In the genomic region with DNA sequence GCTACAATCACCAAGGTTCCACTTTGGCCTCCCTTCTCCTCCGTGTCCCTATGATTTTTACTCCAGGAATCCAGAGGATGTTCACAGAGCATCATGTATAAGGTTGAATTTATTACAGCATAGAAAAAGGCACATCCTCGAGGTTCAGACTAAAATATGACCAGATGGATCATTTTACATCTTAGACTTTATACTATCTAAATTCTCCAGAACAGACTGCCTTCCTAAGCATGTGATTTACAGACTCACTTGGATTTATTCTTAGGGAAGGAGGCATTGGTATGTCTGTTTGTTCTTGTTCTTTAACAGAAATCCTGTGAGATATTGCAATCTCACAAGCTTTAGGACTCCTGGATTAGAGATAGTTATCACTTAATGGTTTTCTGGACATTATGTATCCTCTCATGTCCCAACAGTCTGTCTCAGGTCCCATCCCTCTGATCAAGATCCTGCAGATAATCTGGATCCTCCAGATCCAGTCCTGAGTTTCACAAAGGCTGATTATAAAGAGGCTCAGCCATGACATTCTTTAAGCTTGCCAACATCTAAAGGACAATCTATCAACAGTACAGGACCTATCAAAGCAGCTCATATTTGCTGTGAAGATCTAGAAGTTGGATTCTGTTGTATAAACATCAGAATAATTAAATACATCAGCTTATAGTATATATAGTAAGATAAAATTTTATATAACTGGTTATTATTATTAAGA, we compare ENCODE assay signal across 29 mouse cellular contexts.
A peak's percentile ranks its signal among the peaks of the same experiment; 100 is the strongest.
DNase-seq lines count a peak whose midpoint lies in the region; ATAC-seq and TF ChIP-seq lines count a peak whose summit lies in the region.
"Had no signal": no experiment of that assay in that cellular context is flagged by ENCODE, and none has a peak within 500 bp of the region (broad histone marks: within the 10 kb centered on the region; RNA-seq: fewer than 3 reads in every experiment).

No protein-coding gene starts in this region.

- no peak overlapping the region for H3K4me2 ChIP-seq in intestine, embryonic 14.5 days (ENCODE audit: low read length)
- H3K4me2 ChIP-seq in intestine, postnatal 0 days (replicated peaks; ENCODE audit: low read depth), result no peak overlapping the region
- H3K4me2 ChIP-seq in lung, embryonic 14.5 days, result no peak overlapping the region
- H3K4me2 ChIP-seq in intestine, embryonic 16.5 days (ENCODE audit: low read depth, low read length), result no peak overlapping the region
- H3K4me2 ChIP-seq: embryonic facial prominence, embryonic 12.5 days; heart, embryonic 15.5 days; hindbrain, embryonic 12.5 days; liver, embryonic 12.5 days; midbrain, embryonic 12.5 days had no signal

- H3K36me3 ChIP-seq in intestine, embryonic 14.5 days (ENCODE audit: control insufficient read depth, insufficient read depth, low read length), result no peaks in the 10 kb centered on the region
- H3K36me3 ChIP-seq in intestine, postnatal 0 days (ENCODE audit: control insufficient read depth, insufficient read depth), result no peaks in the 10 kb centered on the region
- no peaks in the 10 kb centered on the region for H3K36me3 ChIP-seq in lung, embryonic 14.5 days (ENCODE audit: insufficient read depth)
- H3K36me3 ChIP-seq in intestine, embryonic 16.5 days (ENCODE audit: control insufficient read depth, insufficient read depth, low read length), result no peaks in the 10 kb centered on the region
- H3K36me3 ChIP-seq: embryonic facial prominence, embryonic 12.5 days; heart, embryonic 10.5 days; heart, embryonic 15.5 days; hindbrain, embryonic 12.5 days; liver, embryonic 12.5 days; midbrain, embryonic 12.5 days had no signal

- H3K27ac ChIP-seq in intestine, embryonic 14.5 days (ENCODE audit: low read depth), result peak overlapping the region; percentile 80
- no peak overlapping the region for H3K27ac ChIP-seq in intestine, postnatal 0 days (ENCODE audit: low read depth, low read length)
- peak overlapping the region; percentile 19; the same call in 1 of the 2 replicates for H3K27ac ChIP-seq in lung, embryonic 14.5 days (ENCODE audit: low read depth)
- peak overlapping the region; percentile 50 for H3K27ac ChIP-seq in intestine, embryonic 16.5 days (ENCODE audit: low read length)
- H3K27ac ChIP-seq: embryonic facial prominence, embryonic 12.5 days; heart, embryonic 10.5 days; heart, embryonic 15.5 days; hindbrain, embryonic 12.5 days; hindbrain, postnatal 0 days; liver, embryonic 12.5 days; midbrain, embryonic 12.5 days had no signal

- peaks cover 11% of the 10 kb centered on the region; the same call in 1 of the 2 replicates for H3K4me1 ChIP-seq in intestine, embryonic 14.5 days (replicated peaks; ENCODE audit: control insufficient read depth, insufficient read depth, low read length)
- H3K4me1 ChIP-seq in intestine, postnatal 0 days (replicated peaks; ENCODE audit: control insufficient read depth, insufficient read depth, low read length), result no peaks in the 10 kb centered on the region
- no peaks in the 10 kb centered on the region for H3K4me1 ChIP-seq in lung, embryonic 14.5 days (ENCODE audit: insufficient read depth)
- no peaks in the 10 kb centered on the region for H3K4me1 ChIP-seq in intestine, embryonic 16.5 days (ENCODE audit: control insufficient read depth, insufficient read depth, low read length)
- H3K4me1 ChIP-seq: heart, embryonic 10.5 days; heart, embryonic 15.5 days; hindbrain, embryonic 12.5 days; liver, embryonic 12.5 days; megakaryocyte, embryonic 14.5 days; midbrain, embryonic 12.5 days had no signal

- DNase-seq in intestine, embryonic 14.5 days (ENCODE audit: low spot score), result no peak
- peak; percentile 55 for DNase-seq in lung, embryonic 14.5 days
- no peak for DNase-seq in lung, postnatal 4 days
- DNase-seq in telencephalon, adult 2 months (ENCODE audit: low read depth, low spot score), result peak; percentile 15
- no peak for DNase-seq in adrenal gland, postnatal 14 days
- DNase-seq: adrenal gland, postnatal 10 days; cerebellum, adult 11-12 months; cerebellum, adult 9-11 months; embryo, embryonic 11 days; gastrocnemius, postnatal 14 days; kidney, adult 2 months; kidney, postnatal 36 days; layer of hippocampus, postnatal 36 days; left cerebral cortex, postnatal 4 days; liver, postnatal 0 days; lung, postnatal 36 days; right cerebral cortex, postnatal 25 days had no signal

- TF ChIP-seq CTCF in intestine, postnatal 0 days (IDR thresholded peaks at IDR 0.05; ENCODE audit: low read depth), result no peak
- no peak for TF ChIP-seq CTCF in lung, embryonic 14.5 days (IDR thresholded peaks at IDR 0.05; ENCODE audit: low read depth)

- no peak for ATAC-seq in intestine, embryonic 14.5 days (replicated peaks; ENCODE audit: low FRiP score, low TSS enrichment, low read depth)
- ATAC-seq in intestine, postnatal 0 days, result no peak
- ATAC-seq in lung, embryonic 14.5 days (ENCODE audit: insufficient read depth), result peak; percentile 75
- peak; percentile 67; the same call in 1 of the 2 replicates for ATAC-seq in intestine, embryonic 16.5 days
- ATAC-seq: forebrain, embryonic 16.5 days; hindbrain, postnatal 0 days; liver, embryonic 12.5 days; liver, postnatal 0 days; Patski had no signal

- no peak overlapping the region for H3K9ac ChIP-seq in intestine, embryonic 14.5 days (ENCODE audit: low read length)
- no peak overlapping the region for H3K9ac ChIP-seq in intestine, postnatal 0 days (ENCODE audit: low read depth, low read length)
- no peak overlapping the region for H3K9ac ChIP-seq in lung, embryonic 14.5 days
- no peak overlapping the region for H3K9ac ChIP-seq in intestine, embryonic 16.5 days (ENCODE audit: low read depth, low read length)
- H3K9ac ChIP-seq: embryonic facial prominence, embryonic 12.5 days; heart, embryonic 15.5 days; hindbrain, embryonic 12.5 days; liver, embryonic 12.5 days; liver, postnatal 0 days; midbrain, embryonic 12.5 days had no signal

- no peaks in the 10 kb centered on the region for H3K27me3 ChIP-seq in intestine, embryonic 14.5 days (replicated peaks; ENCODE audit: control insufficient read depth, insufficient read depth, low read length)
- H3K27me3 ChIP-seq in intestine, postnatal 0 days (replicated peaks; ENCODE audit: control insufficient read depth, insufficient read depth, low read length), result no peaks in the 10 kb centered on the region
- no peaks in the 10 kb centered on the region for H3K27me3 ChIP-seq in lung, embryonic 14.5 days (ENCODE audit: insufficient read depth, low read length)
- H3K27me3 ChIP-seq in intestine, embryonic 16.5 days (replicated peaks; ENCODE audit: control insufficient read depth, insufficient read depth, low read length), result no peaks in the 10 kb centered on the region
- H3K27me3 ChIP-seq: embryonic facial prominence, embryonic 12.5 days; heart, embryonic 15.5 days; hindbrain, embryonic 12.5 days; liver, embryonic 12.5 days; megakaryocyte, embryonic 14.5 days; midbrain, embryonic 12.5 days; Patski had no signal

- H3K4me3 ChIP-seq in intestine, embryonic 14.5 days (ENCODE audit: low read depth, low read length), result no peak overlapping the region
- no peak overlapping the region for H3K4me3 ChIP-seq in intestine, postnatal 0 days (ENCODE audit: low read depth, low read length)
- H3K4me3 ChIP-seq in lung, embryonic 14.5 days (ENCODE audit: low read depth, low read length), result no peak overlapping the region
- H3K4me3 ChIP-seq in intestine, embryonic 16.5 days (ENCODE audit: low read length), result no peak overlapping the region
- H3K4me3 ChIP-seq: embryonic facial prominence, embryonic 12.5 days; heart, embryonic 10.5 days; heart, embryonic 15.5 days; hindbrain, embryonic 12.5 days; liver, embryonic 12.5 days; megakaryocyte, embryonic 14.5 days; midbrain, embryonic 12.5 days had no signal

- WGBS in intestine, embryonic 14.5 days, result 33% methylated on average over 2 of the region's 2 CpGs
- 45% methylated on average over 2 of the region's 2 CpGs for WGBS in intestine, postnatal 0 days
- 50% methylated on average over 2 of the region's 2 CpGs for WGBS in lung, embryonic 14.5 days
- 39% methylated on average over 2 of the region's 2 CpGs for WGBS in intestine, embryonic 16.5 days

- no peaks in the 10 kb centered on the region for H3K9me3 ChIP-seq in intestine, embryonic 14.5 days (ENCODE audit: control insufficient read depth, low read length)
- no peaks in the 10 kb centered on the region for H3K9me3 ChIP-seq in intestine, postnatal 0 days (ENCODE audit: control insufficient read depth)
- no peaks in the 10 kb centered on the region for H3K9me3 ChIP-seq in lung, embryonic 14.5 days (ENCODE audit: low read depth, low read length)
- H3K9me3 ChIP-seq in intestine, embryonic 16.5 days (ENCODE audit: control insufficient read depth, low read length), result no peaks in the 10 kb centered on the region
- H3K9me3 ChIP-seq: embryonic facial prominence, embryonic 12.5 days; heart, embryonic 10.5 days; heart, embryonic 15.5 days; hindbrain, embryonic 12.5 days; midbrain, embryonic 12.5 days had no signal

Comparison
In these comparisons a context has a peak if more than half of its experiments do, and no peak if none do; other contexts are left out.
1. ATAC-seq: peak in lung, embryonic 14.5 days (single experiment) and intestine, embryonic 16.5 days (single experiment); none in intestine, embryonic 14.5 days (single experiment) and intestine, postnatal 0 days (single experiment).
2. DNase-seq: peak in lung, embryonic 14.5 days (single experiment) and telencephalon, adult 2 months (single experiment); none in intestine, embryonic 14.5 days (single experiment), lung, postnatal 4 days (0 of 2) and adrenal gland, postnatal 14 days (single experiment).